Mouse (Mus musculus): ENCODE data around the gene Ivl. TPM values are rescaled to one million over a fixed set of nuclear protein-coding genes. Genes with fewer than 3 reads are reported as not detected.

Gene Ivl
- polyA plus RNA-seq (2012; rRNA removed), result 1.8 and 2.7 TPM in 2 replicates

DNA sequence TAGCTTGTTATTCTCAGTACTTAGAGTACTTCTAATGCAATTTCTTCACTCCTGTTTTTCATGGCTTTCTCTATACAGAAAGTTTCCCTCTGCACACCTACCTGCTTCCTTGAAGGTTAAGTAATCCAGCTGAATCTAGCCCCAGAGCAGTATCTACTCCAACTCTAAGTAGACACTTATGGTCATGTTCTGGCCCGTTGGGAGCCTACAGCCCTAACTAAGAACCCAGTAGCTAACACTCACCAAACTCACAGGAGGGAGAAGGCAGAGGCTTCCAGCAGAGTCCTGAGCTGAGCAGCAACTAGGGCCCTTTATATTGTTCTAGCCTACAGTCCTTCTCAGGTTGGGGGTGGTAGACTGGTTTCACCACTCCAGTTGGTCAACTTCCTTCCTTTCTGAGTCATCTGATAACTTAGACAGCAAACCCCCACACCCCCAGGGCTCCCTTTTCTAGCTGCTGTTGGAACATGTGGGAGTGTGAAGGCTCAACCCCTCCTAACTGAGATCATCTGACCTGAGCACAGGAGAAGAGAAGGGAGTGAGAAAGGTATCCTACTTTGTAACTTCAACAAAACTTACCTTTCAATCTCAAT lies at the start of gene Ivl:
Ivl (minus strand) TSS at position 287 of the 593 bp plus-strand sequence.

DNA sequence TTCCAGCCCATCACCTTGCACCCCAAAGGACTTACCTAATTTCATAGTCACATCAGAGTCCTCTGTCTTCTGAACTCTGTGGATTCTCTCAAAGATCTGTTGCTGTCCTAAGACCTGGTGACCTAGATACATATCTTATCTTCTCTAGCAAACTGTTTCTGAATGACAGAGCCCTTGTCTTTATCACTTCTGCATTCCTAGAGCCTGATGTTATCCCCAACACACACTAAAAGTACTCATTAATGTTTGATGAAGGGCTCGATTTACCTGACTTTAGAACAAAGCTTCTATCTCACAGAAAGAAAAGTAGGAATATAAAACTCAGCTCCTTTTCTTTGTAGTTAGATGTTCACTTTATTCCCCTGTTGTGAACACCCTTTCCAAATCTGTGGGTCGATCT lies 48.0 kb upstream of the Ivl start, which contains the start of gene Lce6a:
Lce6a (minus strand) TSS at position 101 of the 400 bp plus-strand sequence.

GRCm38 (mm10) chr3:92607392-92607791 lies 33.9 kb upstream of the Ivl start, which contains the start of gene 2210017I01Rik:
Gene 2210017I01Rik, minus strand, starts transcription at chr3:92607492.

GRCm38 (mm10) chr3:92588858-92589257 lies 15.3 kb upstream of the Ivl start, which contains the start of gene Smcp:
Gene Smcp, minus strand, starts transcription at chr3:92588997.

DNA sequence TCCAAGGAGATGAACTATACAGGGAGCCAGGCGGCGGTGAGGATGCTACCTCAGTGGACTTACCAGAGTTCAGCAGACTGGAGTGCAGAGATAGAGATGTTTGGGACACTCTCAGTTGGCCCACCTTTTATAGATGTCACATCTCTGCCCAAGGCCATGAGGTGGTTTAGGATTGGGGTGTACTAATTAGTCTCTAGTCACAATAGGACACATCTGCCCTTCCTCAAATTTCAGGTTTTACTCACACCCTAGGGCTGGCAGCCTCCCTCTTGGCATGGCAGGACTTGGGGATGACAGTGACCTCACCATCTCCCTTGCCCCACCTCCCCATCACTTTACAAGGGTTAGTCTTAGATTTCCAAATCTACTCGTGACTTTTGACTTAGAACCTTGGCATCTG lies 39.1 kb downstream of the Ivl start, which contains the start of gene 2310046K23Rik:
2310046K23Rik (minus strand) TSS at position 101 of the 400 bp plus-strand sequence.

Other genes starting within 250 kb of the Ivl start
- 9.8 and 18.7 TPM in 2 replicates for gene Sprr2d, start 234.6 kb downstream of the Ivl start, polyA plus RNA-seq (2012; rRNA removed)
- 3.8 and 5.0 TPM in 2 replicates for gene Sprr2e, start 221.6 kb downstream of the Ivl start, polyA plus RNA-seq (2012; rRNA removed)
- 2.9 and 7.7 TPM in 2 replicates for gene Sprr2f, start 208.5 kb downstream of the Ivl start, polyA plus RNA-seq (2012; rRNA removed)
- gene Sprr2h, start 188.1 kb downstream of the Ivl start, polyA plus RNA-seq (2012; rRNA removed), result 0.20 and 0.31 TPM in 2 replicates
- gene Sprr2i, start 165.7 kb downstream of the Ivl start, polyA plus RNA-seq (2012; rRNA removed), result 37.4 and 59.0 TPM in 2 replicates
- 16.1 and 18.8 TPM in 2 replicates for gene Sprr2j-ps, start 155.7 kb downstream of the Ivl start, polyA plus RNA-seq (2012; rRNA removed)
- 4.8 and 10.8 TPM in 2 replicates for gene Gm9774, start 144.3 kb downstream of the Ivl start, polyA plus RNA-seq (2012; rRNA removed)
- gene Sprr2k, start 141.2 kb downstream of the Ivl start, polyA plus RNA-seq (2012; rRNA removed), result 0.52 and 0.62 TPM in 2 replicates
- 22.3 and 23.6 TPM in 2 replicates for gene Sprr1b, start 134.9 kb downstream of the Ivl start, polyA plus RNA-seq (2012; rRNA removed)
- 1,016 and 1,618 TPM in 2 replicates for gene Sprr3, start 115.0 kb downstream of the Ivl start, polyA plus RNA-seq (2012; rRNA removed)
- 608 and 748 TPM in 2 replicates for gene Sprr1a, start 87.8 kb downstream of the Ivl start, polyA plus RNA-seq (2012; rRNA removed)
- not detected in 2 replicates for gene Sprr4, start 73.2 kb downstream of the Ivl start, polyA plus RNA-seq (2012; rRNA removed)
- gene 2310046K23Rik, start 39.2 kb downstream of the Ivl start, polyA plus RNA-seq (2012; rRNA removed), result 0.13 and 0.28 TPM in 2 replicates
- not detected in 2 replicates for gene Smcp, start 15.3 kb upstream of the Ivl start, polyA plus RNA-seq (2012; rRNA removed)
- gene 2210017I01Rik, start 33.8 kb upstream of the Ivl start, polyA plus RNA-seq (2012; rRNA removed), result 2.9 and 3.0 TPM in 2 replicates
- 0.77 and 3.0 TPM in 2 replicates for gene Lce6a, start 47.9 kb upstream of the Ivl start, polyA plus RNA-seq (2012; rRNA removed)
- gene Lce1a1, start 74.6 kb upstream of the Ivl start, polyA plus RNA-seq (2012; rRNA removed), result 113 and 390 TPM in 2 replicates
- gene Lce1b, start 83.2 kb upstream of the Ivl start, polyA plus RNA-seq (2012; rRNA removed), result 117 and 331 TPM in 2 replicates
- 97.3 and 328 TPM in 2 replicates for gene Lce1a2, start 96.6 kb upstream of the Ivl start, polyA plus RNA-seq (2012; rRNA removed)
- 108 and 297 TPM in 2 replicates for gene Lce1c, start 105.5 kb upstream of the Ivl start, polyA plus RNA-seq (2012; rRNA removed)
- gene Lce1d, start 113.5 kb upstream of the Ivl start, polyA plus RNA-seq (2012; rRNA removed), result 105 and 245 TPM in 2 replicates
- gene Lce1e, start 135.3 kb upstream of the Ivl start, polyA plus RNA-seq (2012; rRNA removed), result 50.9 and 159 TPM in 2 replicates
- gene Lce1f, start 146.6 kb upstream of the Ivl start, polyA plus RNA-seq (2012; rRNA removed), result 83.4 and 310 TPM in 2 replicates
- 0.45 and 1.1 TPM in 2 replicates for gene Gm38119, start 165.4 kb upstream of the Ivl start, polyA plus RNA-seq (2012; rRNA removed)
- 41.5 and 134 TPM in 2 replicates for gene Lce1g, start 178.6 kb upstream of the Ivl start, polyA plus RNA-seq (2012; rRNA removed)
- gene Lce1h, start 191.3 kb upstream of the Ivl start, polyA plus RNA-seq (2012; rRNA removed), result 63.4 and 161 TPM in 2 replicates
- gene Lce1i, start 205.2 kb upstream of the Ivl start, polyA plus RNA-seq (2012; rRNA removed), result 70.5 and 204 TPM in 2 replicates
- 58.0 and 193 TPM in 2 replicates for gene Lce1j, start 216.8 kb upstream of the Ivl start, polyA plus RNA-seq (2012; rRNA removed)
- 34.9 and 89.6 TPM in 2 replicates for gene Lce1k, start 234.2 kb upstream of the Ivl start, polyA plus RNA-seq (2012; rRNA removed)

All from stomach, adult 2 months (tissue).